Mouse (Mus musculus): ENCODE measurements around the gene Avpr1b. TPM values are rescaled to one million over a fixed set of nuclear protein-coding genes. Genes with fewer than 3 reads are reported as not detected.
"Not testable (repeated sequence)": the region's sequence is repeated elsewhere in the genome, so short reads cannot be mapped to it uniquely, and the experiment has no call there.

Gene Avpr1b
- polyA plus RNA-seq (2011; ENCODE audit: insufficient read depth, insufficient read length, low replicate concordance, missing spikeins): not detected in 2 replicates

DNA sequence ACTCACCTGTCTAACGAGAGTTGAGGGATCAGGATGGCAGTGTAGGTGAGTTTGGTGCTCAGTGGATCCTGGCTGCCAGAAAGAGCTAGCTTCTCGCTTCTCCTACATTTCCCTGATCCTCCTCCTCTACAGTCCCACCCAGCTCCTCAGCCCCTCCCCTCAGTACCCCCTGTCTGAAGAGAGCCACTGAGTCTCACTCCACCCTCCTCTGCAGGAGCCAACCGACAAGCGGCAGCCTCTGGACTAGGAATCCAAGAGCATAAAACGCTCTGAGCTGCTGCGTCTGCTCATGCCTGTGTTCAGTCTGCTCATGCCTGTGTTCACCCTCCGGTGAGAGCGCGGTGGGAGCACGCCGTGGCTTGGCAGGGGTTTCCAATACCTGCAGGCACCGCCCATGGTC lies at the start of gene Avpr1b:
Gene Avpr1b (plus strand): TSS at position 335 of the 400 bp plus-strand sequence.
- TF ChIP-seq CTCF (IDR thresholded peaks at IDR 0.05; ENCODE audit: control insufficient read depth, insufficient read depth, low read length) (no peak), POLR2A (IDR thresholded peaks at IDR 0.05; ENCODE audit: borderline replicate concordance, control insufficient read depth, low read depth, low read length) (no peak)
- no peaks in the 10 kb centered on the region for H3K4me1 ChIP-seq (ENCODE audit: control insufficient read depth, insufficient read depth, low read length)
- H3K4me3 ChIP-seq (replicated peaks; ENCODE audit: control insufficient read depth, low read depth, low read length): no peak within 1 kb of the TSS
- 48% methylated on average over 12 of the region's 12 CpGs for WGBS
- no peak within 1 kb of the TSS for H3K27ac ChIP-seq (ENCODE audit: control insufficient read depth, insufficient read depth, low read depth, low read length, poor library complexity)

DNA sequence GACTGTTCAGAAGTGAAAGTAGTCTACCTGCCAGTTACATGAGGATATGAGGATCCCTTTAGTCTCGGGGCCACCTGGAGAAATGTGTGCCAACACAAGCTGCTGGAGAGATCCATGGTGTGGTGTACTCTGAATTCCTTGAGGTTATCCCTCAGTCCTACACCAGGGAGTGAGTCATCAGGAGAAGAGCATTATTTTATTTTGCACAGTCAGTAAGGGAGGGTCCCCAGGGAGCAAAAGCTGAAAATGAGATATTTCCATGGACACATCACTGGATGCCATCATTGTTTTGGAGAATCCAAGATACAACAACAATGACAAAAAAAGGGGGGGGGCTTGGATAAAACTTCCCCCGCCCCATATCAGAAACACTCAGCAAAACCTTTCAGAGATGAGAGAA lies 47.1 kb upstream of the Avpr1b start:
- 72% methylated on average over 2 of the region's 2 CpGs for WGBS
- H3K4me1 ChIP-seq (ENCODE audit: control insufficient read depth, insufficient read depth, low read length): no peaks in the 10 kb centered on the region
- H3K27ac ChIP-seq (ENCODE audit: control insufficient read depth, insufficient read depth, low read depth, low read length, poor library complexity): no peak overlapping the region
- no peak overlapping the region for H3K4me3 ChIP-seq (replicated peaks; ENCODE audit: control insufficient read depth, low read depth, low read length)
- TF ChIP-seq POLR2A (IDR thresholded peaks at IDR 0.05; ENCODE audit: borderline replicate concordance, control insufficient read depth, low read depth, low read length): no peak
- no peak for TF ChIP-seq CTCF (IDR thresholded peaks at IDR 0.05; ENCODE audit: control insufficient read depth, insufficient read depth, low read length)

DNA sequence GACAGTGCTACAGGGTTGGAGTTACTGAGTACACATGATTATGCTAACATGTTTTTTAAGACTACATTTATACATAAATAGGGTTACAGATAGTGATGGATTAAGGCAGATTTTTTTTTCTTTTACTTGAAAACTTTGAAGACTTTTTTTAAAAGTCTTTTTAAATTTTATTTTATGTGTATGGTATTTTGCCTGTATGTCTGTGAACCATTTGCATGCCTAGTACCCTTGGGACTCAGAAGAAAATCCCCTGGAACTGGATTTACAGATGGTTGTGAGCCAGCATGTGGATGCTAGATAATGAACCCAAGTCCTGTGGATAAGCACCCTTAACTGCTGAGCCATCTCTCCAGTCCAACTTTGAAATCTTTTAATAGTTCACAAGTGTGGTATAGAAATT lies 45.6 kb upstream of the Avpr1b start:
- Histone ChIP-seq H3K4me3 (replicated peaks; ENCODE audit: control insufficient read depth, low read depth, low read length) (no peak overlapping the region), H3K27ac (ENCODE audit: control insufficient read depth, insufficient read depth, low read depth, low read length, poor library complexity) (no peak overlapping the region), H3K4me1 (ENCODE audit: control insufficient read depth, insufficient read depth, low read length) (no peaks in the 10 kb centered on the region)
- TF ChIP-seq CTCF (IDR thresholded peaks at IDR 0.05; ENCODE audit: control insufficient read depth, insufficient read depth, low read length) (no peak), POLR2A (IDR thresholded peaks at IDR 0.05; ENCODE audit: borderline replicate concordance, control insufficient read depth, low read depth, low read length) (no peak)

DNA sequence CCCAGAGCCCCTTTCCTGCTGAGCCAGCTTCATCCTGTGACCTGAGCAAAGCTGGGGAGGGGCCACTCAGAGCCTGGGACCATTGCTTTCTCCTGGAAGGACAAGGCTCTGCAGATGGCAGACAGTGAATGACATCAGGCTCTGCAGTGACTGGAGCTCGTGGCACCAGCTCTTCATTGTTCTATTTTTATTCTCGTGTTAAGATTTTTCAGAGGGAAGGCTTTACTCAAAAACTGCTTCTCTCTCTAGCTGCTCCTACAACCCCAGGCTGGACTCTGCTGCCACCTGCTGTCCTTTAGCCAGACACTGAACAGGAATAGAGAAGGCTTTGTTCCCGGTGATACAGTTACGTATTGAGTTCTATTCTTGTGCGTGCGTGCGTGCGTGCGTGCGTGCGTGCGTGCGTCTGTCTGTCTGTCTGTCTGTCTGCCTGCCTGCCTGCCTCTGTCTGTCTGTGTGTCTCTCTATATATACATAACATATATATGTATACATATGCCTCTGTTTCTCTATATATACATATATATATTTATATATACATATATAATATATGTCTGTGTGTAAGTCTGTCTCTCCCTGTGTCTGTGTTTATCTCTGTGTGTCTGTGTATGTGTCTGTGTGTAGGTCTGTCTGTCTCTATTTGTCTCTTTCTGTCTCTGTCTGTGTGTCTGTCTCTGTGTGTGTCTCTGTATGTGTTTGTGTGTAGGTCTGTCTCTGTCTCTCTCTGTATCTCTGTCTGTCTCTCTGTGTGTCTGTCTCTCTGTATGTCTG lies 43.8 kb upstream of the Avpr1b start:
- H3K4me3 ChIP-seq (replicated peaks; ENCODE audit: control insufficient read depth, low read depth, low read length): no peak overlapping the region
- peak; percentile 96 for TF ChIP-seq CTCF (IDR thresholded peaks at IDR 0.05; ENCODE audit: control insufficient read depth, insufficient read depth, low read length)
- TF ChIP-seq POLR2A (IDR thresholded peaks at IDR 0.05; ENCODE audit: borderline replicate concordance, control insufficient read depth, low read depth, low read length): no peak
- under 1% methylated on average over 13 of the region's 13 CpGs for WGBS
- H3K27ac ChIP-seq (ENCODE audit: control insufficient read depth, insufficient read depth, low read depth, low read length, poor library complexity): no peak overlapping the region
- H3K4me1 ChIP-seq (ENCODE audit: control insufficient read depth, insufficient read depth, low read length): no peaks in the 10 kb centered on the region

DNA sequence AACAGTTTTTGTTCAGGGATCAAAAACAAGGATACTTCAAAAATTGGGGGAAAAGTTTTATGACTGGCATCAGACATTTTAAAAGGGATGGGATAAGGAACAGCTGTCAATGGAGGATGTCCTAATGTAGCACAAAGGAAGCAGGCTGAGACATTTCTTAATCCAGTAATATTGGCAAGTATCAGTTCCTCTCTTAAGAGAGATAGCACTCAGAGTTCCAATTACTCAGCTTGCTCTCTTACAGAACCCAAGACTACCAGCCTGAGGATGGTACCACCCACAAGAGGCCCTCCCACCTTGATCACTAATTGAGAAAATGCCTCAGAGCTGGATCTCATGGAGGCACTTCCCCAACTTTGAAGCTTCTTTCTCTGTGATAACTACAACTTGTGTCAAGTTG lies 38.5 kb upstream of the Avpr1b start:
- Histone ChIP-seq H3K27ac (ENCODE audit: control insufficient read depth, insufficient read depth, low read depth, low read length, poor library complexity) (no peak overlapping the region), H3K4me1 (ENCODE audit: control insufficient read depth, insufficient read depth, low read length) (no peaks in the 10 kb centered on the region; the same call in 1 of the 2 replicates), H3K4me3 (replicated peaks; ENCODE audit: control insufficient read depth, low read depth, low read length) (no peak overlapping the region)
- no peak for TF ChIP-seq POLR2A (IDR thresholded peaks at IDR 0.05; ENCODE audit: borderline replicate concordance, control insufficient read depth, low read depth, low read length)
- no peak for TF ChIP-seq CTCF (IDR thresholded peaks at IDR 0.05; ENCODE audit: control insufficient read depth, insufficient read depth, low read length)

DNA sequence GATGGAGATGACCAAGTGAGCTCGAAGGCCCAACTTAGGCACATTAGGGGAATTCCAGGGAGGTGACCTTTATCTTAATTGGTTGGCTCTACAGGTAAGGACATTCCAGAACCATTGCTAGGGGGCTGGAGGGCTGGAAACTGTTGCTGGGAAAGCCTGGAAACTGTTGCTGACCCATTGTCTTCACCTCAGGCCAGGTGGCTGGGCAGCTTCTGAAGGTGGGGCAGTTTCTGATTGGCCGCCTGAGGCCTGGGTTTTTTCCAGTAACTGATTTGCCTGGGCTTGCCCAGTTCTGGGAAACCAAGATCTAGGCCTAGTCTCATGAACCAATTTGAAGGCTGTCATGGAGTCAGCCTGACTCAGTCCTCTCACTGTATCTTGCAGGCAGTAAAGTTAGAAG lies 37.0 kb upstream of the Avpr1b start:
- H3K4me1 ChIP-seq (ENCODE audit: control insufficient read depth, insufficient read depth, low read length): no peaks in the 10 kb centered on the region; the same call in 1 of the 2 replicates
- TF ChIP-seq POLR2A (IDR thresholded peaks at IDR 0.05; ENCODE audit: borderline replicate concordance, control insufficient read depth, low read depth, low read length) (no peak), CTCF (IDR thresholded peaks at IDR 0.05; ENCODE audit: control insufficient read depth, insufficient read depth, low read length) (no peak)
- no peak overlapping the region for H3K4me3 ChIP-seq (replicated peaks; ENCODE audit: control insufficient read depth, low read depth, low read length)
- no peak overlapping the region for H3K27ac ChIP-seq (ENCODE audit: control insufficient read depth, insufficient read depth, low read depth, low read length, poor library complexity)
- WGBS: 79% methylated on average over 2 of the region's 2 CpGs

DNA sequence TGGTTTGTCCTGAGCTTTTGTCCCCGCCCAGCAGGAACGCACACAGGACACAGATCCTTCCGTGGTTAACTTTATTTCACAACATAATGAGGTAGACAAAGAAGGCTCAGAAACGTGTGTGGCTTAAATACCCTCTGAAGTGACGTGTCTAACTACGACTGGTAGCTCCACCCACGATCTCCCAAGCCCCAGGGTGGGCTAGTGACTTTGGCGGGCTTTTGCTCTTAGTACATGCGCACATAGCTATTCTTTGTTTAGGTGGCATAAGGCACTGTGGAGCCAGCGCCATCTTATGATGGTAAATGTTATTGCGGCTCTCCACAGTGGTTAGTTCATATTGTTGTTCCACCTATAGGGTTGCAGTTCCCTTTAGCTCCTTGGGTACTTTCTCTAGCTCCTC lies 33.0 kb upstream of the Avpr1b start:
- H3K4me3 ChIP-seq (replicated peaks; ENCODE audit: control insufficient read depth, low read depth, low read length); H3K4me1 ChIP-seq (ENCODE audit: control insufficient read depth, insufficient read depth, low read length): not testable (repeated sequence)
- WGBS: 9% methylated on average over 11 of the region's 11 CpGs

DNA sequence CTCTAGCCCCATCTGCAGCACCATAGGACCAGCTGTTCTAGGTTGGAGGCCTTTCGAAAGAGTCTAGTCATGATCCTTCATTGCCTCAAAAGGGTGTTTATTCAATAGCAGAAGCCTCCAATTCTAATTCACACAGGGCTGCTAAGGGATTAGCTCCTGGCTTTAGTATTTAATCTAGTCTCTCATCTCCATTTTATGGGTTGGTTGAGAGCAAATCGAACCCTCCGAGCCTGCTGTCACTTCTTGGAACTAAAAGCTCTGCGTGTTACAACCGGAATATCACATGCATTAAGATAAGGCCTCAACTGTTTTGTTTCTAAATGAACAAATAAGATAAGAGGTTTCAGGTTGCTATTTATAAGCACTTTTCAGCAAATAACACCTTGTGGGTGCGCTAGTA lies 29.3 kb upstream of the Avpr1b start:
- no peak for TF ChIP-seq POLR2A (IDR thresholded peaks at IDR 0.05; ENCODE audit: borderline replicate concordance, control insufficient read depth, low read depth, low read length)
- TF ChIP-seq CTCF (IDR thresholded peaks at IDR 0.05; ENCODE audit: control insufficient read depth, insufficient read depth, low read length): no peak
- Histone ChIP-seq H3K4me1 (ENCODE audit: control insufficient read depth, insufficient read depth, low read length) (no peaks in the 10 kb centered on the region), H3K27ac (ENCODE audit: control insufficient read depth, insufficient read depth, low read depth, low read length, poor library complexity) (no peak overlapping the region), H3K4me3 (replicated peaks; ENCODE audit: control insufficient read depth, low read depth, low read length) (no peak overlapping the region)
- WGBS: 80% methylated on average over 6 of the region's 6 CpGs

More for the DNA sequence above, 33.0 kb upstream of the Avpr1b start:
- not testable (repeated sequence) for H3K27ac ChIP-seq (ENCODE audit: control insufficient read depth, insufficient read depth, low read depth, low read length, poor library complexity)

DNA sequence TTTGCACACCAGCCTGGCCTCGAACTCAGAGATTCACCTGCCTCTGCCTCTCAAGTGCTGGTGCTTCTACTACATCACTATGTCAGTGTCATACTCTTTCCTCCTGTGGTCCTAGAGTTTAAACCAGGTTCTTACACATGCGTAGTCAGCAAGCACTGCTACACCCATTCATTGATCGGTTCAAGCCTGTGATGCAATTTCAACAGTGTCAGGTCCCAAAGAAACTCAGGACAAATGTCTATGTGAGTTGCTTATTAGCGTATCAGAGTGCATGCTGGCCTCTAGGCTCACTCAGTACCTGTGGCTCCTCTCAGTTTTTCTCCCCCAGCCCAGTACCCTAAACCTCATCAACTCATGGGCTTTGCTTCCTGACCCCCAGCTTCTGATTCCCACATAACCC lies 28.6 kb upstream of the Avpr1b start:
- WGBS: 91% methylated on average over 4 of the region's 4 CpGs
- TF ChIP-seq CTCF (IDR thresholded peaks at IDR 0.05; ENCODE audit: control insufficient read depth, insufficient read depth, low read length) (no peak), POLR2A (IDR thresholded peaks at IDR 0.05; ENCODE audit: borderline replicate concordance, control insufficient read depth, low read depth, low read length) (no peak)
- no peak overlapping the region for H3K27ac ChIP-seq (ENCODE audit: control insufficient read depth, insufficient read depth, low read depth, low read length, poor library complexity)
- H3K4me1 ChIP-seq (ENCODE audit: control insufficient read depth, insufficient read depth, low read length): no peaks in the 10 kb centered on the region
- H3K4me3 ChIP-seq (replicated peaks; ENCODE audit: control insufficient read depth, low read depth, low read length): no peak overlapping the region
